Mouse (Mus musculus): ENCODE data around the gene Gm7271. TPM values are rescaled to one million over a fixed set of nuclear protein-coding genes. Genes with fewer than 3 reads are reported as not detected.

Gene Gm7271
- polyA plus RNA-seq, 1 experiment from 2014 or later = not detected

Other genes starting within 250 kb of the Gm7271 start
- 13.4 and 14.1 TPM in 2 replicates for gene Clock, start 179.2 kb upstream of the Gm7271 start, polyA plus RNA-seq (2016; fragmentation: Nextera tagmentation; extraction: Ambion mirVana)
- not detected in 2 replicates for gene Pdcl2, start 152.9 kb upstream of the Gm7271 start, polyA plus RNA-seq (2016; fragmentation: Nextera tagmentation; extraction: Ambion mirVana)
- not detected in 2 replicates for gene Nmu, start 120.3 kb upstream of the Gm7271 start, polyA plus RNA-seq (2016; fragmentation: Nextera tagmentation; extraction: Ambion mirVana)
- gene Exoc1, start 45.3 kb downstream of the Gm7271 start, polyA plus RNA-seq (2016; fragmentation: Nextera tagmentation; extraction: Ambion mirVana) = 27.0 and 30.1 TPM in 2 replicates
- 8.5 and 9.8 TPM in 2 replicates for gene Cep135, start 104.7 kb downstream of the Gm7271 start, polyA plus RNA-seq (2016; fragmentation: Nextera tagmentation; extraction: Ambion mirVana)
- 36.1 and 38.7 TPM in 2 replicates for gene C530008M17Rik, start 172.5 kb downstream of the Gm7271 start, polyA plus RNA-seq (2016; fragmentation: Nextera tagmentation; extraction: Ambion mirVana)